Mouse (Mus musculus) hindbrain, embryonic 14.5 days (tissue): ENCODE data around the gene Dcaf12. TPM values are rescaled to one million over a fixed set of nuclear protein-coding genes. Genes with fewer than 3 reads are reported as not detected.

Experiments used
- ATAC-seq: fragments of 200-750 bp; cut with Nextera tagmentation; 2 replicates; pipeline ENCODE4 v1.8.0; 2017; ENCODE audit warnings: moderate number of reproducible peaks, mild to moderate bottlenecking, moderate TSS enrichment, moderate library complexity; ENCODE audit not compliant: low FRiP score
- DNase-seq: peaks from one replicate; pipeline ENCODE4 v3.0.0-alpha.2; 2015; ENCODE audit warnings: low spot score
- H3K27ac ChIP-seq: fragments of 300-500 bp; sonication (generic); 2 replicates; pipeline ENCODE4 v1.5.1; 2014; ENCODE audit warnings: mild to moderate bottlenecking, moderate library complexity
- H3K27me3 ChIP-seq: fragments of 300-500 bp; sonication (generic); 2 replicates; pipeline ENCODE4 v1.6.1; 2014; ENCODE audit warnings: mild to moderate bottlenecking, low read length, mixed read lengths; ENCODE audit not compliant: control insufficient read depth, insufficient read depth
- H3K36me3 ChIP-seq: fragments of 300-500 bp; sonication (generic); replicated peaks from 2 replicates; pipeline ENCODE4 v1.6.1; 2014; ENCODE audit not compliant: control insufficient read depth, insufficient read depth
- H3K4me1 ChIP-seq: fragments of 300-500 bp; sonication (generic); replicated peaks from 2 replicates; pipeline ENCODE4 v1.6.1; 2014; ENCODE audit warnings: antibody characterized with exemption, low read length, mixed read lengths; ENCODE audit not compliant: control insufficient read depth, insufficient read depth
- H3K4me2 ChIP-seq: fragments of 300-500 bp; sonication (generic); replicated peaks from 2 replicates; pipeline ENCODE4 v1.6.1; 2014; ENCODE audit warnings: mild to moderate bottlenecking, moderate library complexity
- H3K4me3 ChIP-seq: fragments of 300-500 bp; sonication (generic); replicated peaks from 2 replicates; pipeline ENCODE4 v1.5.1; 2014; ENCODE audit warnings: mild to moderate bottlenecking, low read length
- H3K9ac ChIP-seq: fragments of 300-500 bp; sonication (generic); 2 replicates; pipeline ENCODE4 v1.6.1; 2014
- H3K9me3 ChIP-seq: fragments of 300-500 bp; sonication (generic); 2 replicates; pipeline ENCODE4 v1.6.1; 2016; ENCODE audit warnings: low read length; ENCODE audit not compliant: control insufficient read depth
- WGBS: fragments of 180-500 bp; shearing (Covaris S2); extraction: QIAGEN DNeasy Blood & Tissue Kit; methylation state at CpG from one replicate; pipeline ENCODE4 v1.1.7; 2014; 5-methylcytosine and 5-hydroxymethylcytosine counted together
- polyA plus RNA-seq: library from polyadenylated mRNA; unstranded; fragments of >200 nt; fragmentation: Nextera tagmentation; extraction: Ambion mirVana; gene quantifications from 2 replicates; pipeline ENCODE4 v1.2.1, GENCODE M21; 2014

Gene Dcaf12
- polyA plus RNA-seq, 1 experiment from 2014 or later = 55.7 TPM

DNA sequence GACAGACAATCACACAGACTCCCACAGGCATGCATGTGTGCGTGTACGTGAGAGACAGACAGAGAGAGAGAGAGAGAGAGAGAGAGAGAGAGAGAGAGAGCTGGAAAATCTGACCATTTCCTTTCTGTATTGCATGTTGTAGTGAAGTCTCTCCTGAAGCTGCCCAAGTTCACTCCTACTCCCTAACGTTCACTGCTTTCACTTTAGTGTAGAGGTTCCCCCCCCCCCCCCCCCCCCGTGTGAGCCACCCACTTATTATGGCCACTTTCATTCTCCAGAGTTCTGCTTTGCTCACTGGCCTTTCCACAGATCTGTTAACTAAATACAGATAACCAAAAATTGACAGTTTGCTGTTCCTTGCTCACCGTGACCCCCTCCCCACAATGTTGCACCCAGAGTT lies 33.1 kb upstream of the Dcaf12 start:
- Histone ChIP-seq H3K9ac (peak overlapping the region; percentile 73; the same call in 1 of the 2 replicates), H3K27ac (no peak overlapping the region), H3K4me2 (peak overlapping the region; percentile 52), H3K4me1 (peaks cover 17% of the 10 kb centered on the region), H3K4me3 (peak overlapping the region; percentile 81; the same call in 1 of the 2 replicates), H3K9me3 (no peaks in the 10 kb centered on the region), H3K36me3 (no peaks in the 10 kb centered on the region), H3K27me3 (no peaks in the 10 kb centered on the region)
- 48% methylated on average over 5 of the region's 5 CpGs for WGBS
- DNase-seq = no peak
- no peak for ATAC-seq

GRCm38 (mm10) chr4:41346011-41346410 lies 31.3 kb upstream of the Dcaf12 start:
- no peak overlapping the region for H3K9ac ChIP-seq
- no peak overlapping the region for H3K4me2 ChIP-seq
- no peaks in the 10 kb centered on the region for H3K36me3 ChIP-seq
- no peaks in the 10 kb centered on the region for H3K27me3 ChIP-seq
- no peak for ATAC-seq
- no peak for DNase-seq
- 80% methylated on average over 2 of the region's 2 CpGs for WGBS
- no peak overlapping the region for H3K4me3 ChIP-seq
- no peaks in the 10 kb centered on the region for H3K9me3 ChIP-seq
- no peak overlapping the region for H3K27ac ChIP-seq
- H3K4me1 ChIP-seq = peaks cover 17% of the 10 kb centered on the region

- ATAC-seq = no peak
- no peaks in the 10 kb centered on the region for H3K27me3 ChIP-seq
- no peaks in the 10 kb centered on the region for H3K4me1 ChIP-seq
- no peaks in the 10 kb centered on the region for H3K36me3 ChIP-seq
- no peak overlapping the region for H3K27ac ChIP-seq
- DNase-seq = no peak
- no peak overlapping the region for H3K4me3 ChIP-seq
- H3K9ac ChIP-seq = no peak overlapping the region
- H3K4me2 ChIP-seq = no peak overlapping the region
- H3K9me3 ChIP-seq = no peaks in the 10 kb centered on the region
- 82% methylated on average over 11 of the region's 11 CpGs for WGBS
Observed at GRCm38 (mm10) chr4:41340912-41341550, 26.3 kb upstream of the Dcaf12 start.

GRCm38 (mm10) chr4:41336546-41336945 lies 21.9 kb upstream of the Dcaf12 start:
- no peak overlapping the region for H3K9ac ChIP-seq
- H3K4me3 ChIP-seq = no peak overlapping the region
- no peaks in the 10 kb centered on the region for H3K9me3 ChIP-seq
- H3K4me1 ChIP-seq = no peaks in the 10 kb centered on the region
- no peak overlapping the region for H3K27ac ChIP-seq
- no peak for DNase-seq
- ATAC-seq = no peak
- H3K36me3 ChIP-seq = no peaks in the 10 kb centered on the region
- H3K4me2 ChIP-seq = no peak overlapping the region
- no peaks in the 10 kb centered on the region for H3K27me3 ChIP-seq

GRCm38 (mm10) chr4:41331698-41332421 lies 17.2 kb upstream of the Dcaf12 start:
- ATAC-seq = no peak
- Histone ChIP-seq H3K36me3 (no peaks in the 10 kb centered on the region), H3K9ac (no peak overlapping the region), H3K27ac (no peak overlapping the region), H3K9me3 (no peaks in the 10 kb centered on the region), H3K27me3 (no peaks in the 10 kb centered on the region), H3K4me3 (no peak overlapping the region), H3K4me1 (no peaks in the 10 kb centered on the region), H3K4me2 (no peak overlapping the region)
- DNase-seq = no peak
- 90% methylated on average over 9 of the region's 9 CpGs for WGBS

DNA sequence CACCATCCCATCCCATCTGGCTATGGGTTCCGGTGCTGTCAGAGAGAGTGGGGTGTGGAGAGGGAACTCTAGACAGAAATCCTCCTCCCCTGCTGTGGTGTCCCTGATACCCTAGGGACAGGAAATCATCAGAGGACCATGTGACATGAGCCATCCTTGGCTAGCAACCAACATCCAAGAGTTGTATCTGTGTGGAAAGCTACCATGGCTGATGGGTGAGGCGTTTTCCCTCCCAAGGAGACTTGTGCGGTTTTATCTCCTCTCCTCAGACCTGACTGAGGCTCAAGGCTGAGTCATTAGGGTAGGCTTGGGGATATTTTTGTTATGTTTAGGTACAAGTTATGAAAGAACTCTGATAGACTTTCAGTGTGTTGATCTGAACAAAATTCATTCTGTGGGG lies 16.4 kb upstream of the Dcaf12 start:
- Histone ChIP-seq H3K27ac (no peak overlapping the region), H3K27me3 (no peaks in the 10 kb centered on the region), H3K9me3 (no peaks in the 10 kb centered on the region), H3K4me2 (no peak overlapping the region), H3K4me1 (no peaks in the 10 kb centered on the region), H3K4me3 (no peak overlapping the region), H3K36me3 (no peaks in the 10 kb centered on the region), H3K9ac (no peak overlapping the region)
- no peak for DNase-seq
- WGBS = 82% methylated on average over 3 of the region's 3 CpGs
- ATAC-seq = no peak

GRCm38 (mm10) chr4:41329481-41329880 lies 14.8 kb upstream of the Dcaf12 start:
- H3K27ac ChIP-seq = no peak overlapping the region
- 25% methylated on average over 4 of the region's 4 CpGs for WGBS
- H3K36me3 ChIP-seq = no peaks in the 10 kb centered on the region
- no peaks in the 10 kb centered on the region for H3K4me1 ChIP-seq
- H3K9me3 ChIP-seq = no peaks in the 10 kb centered on the region
- no peaks in the 10 kb centered on the region for H3K27me3 ChIP-seq
- H3K4me2 ChIP-seq = no peak overlapping the region
- ATAC-seq (no peak), DNase-seq (no peak)
- H3K4me3 ChIP-seq = no peak overlapping the region
- H3K9ac ChIP-seq = no peak overlapping the region

GRCm38 (mm10) chr4:41326876-41327275 lies 12.2 kb upstream of the Dcaf12 start:
- Histone ChIP-seq H3K4me2 (no peak overlapping the region), H3K9me3 (no peaks in the 10 kb centered on the region), H3K27ac (no peak overlapping the region), H3K4me3 (no peak overlapping the region), H3K36me3 (no peaks in the 10 kb centered on the region), H3K9ac (no peak overlapping the region), H3K27me3 (no peaks in the 10 kb centered on the region), H3K4me1 (no peaks in the 10 kb centered on the region)
- DNase-seq (no peak), ATAC-seq (no peak)
- 92% methylated on average over 6 of the region's 6 CpGs for WGBS

DNA sequence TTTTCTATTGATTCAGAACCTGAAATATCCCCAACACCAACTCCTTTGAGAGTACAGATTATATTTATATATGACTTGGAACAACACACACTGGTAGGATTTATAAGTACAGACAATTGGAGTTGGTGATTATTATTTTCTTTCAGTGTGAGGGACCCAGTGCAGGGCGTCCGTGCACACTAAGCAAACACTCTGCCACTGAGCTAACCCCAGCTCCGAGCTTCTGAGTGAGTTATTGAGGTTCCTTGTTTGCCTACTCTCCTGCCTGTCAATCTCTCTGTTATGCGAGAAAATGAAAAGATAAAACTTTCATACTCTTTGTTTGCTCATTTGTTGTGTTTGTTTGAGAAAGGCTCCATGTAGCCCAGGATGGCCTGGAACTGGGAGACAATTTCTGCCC lies 6.3 kb upstream of the Dcaf12 start:
- no peak overlapping the region for H3K27ac ChIP-seq
- no peak for ATAC-seq
- no peaks in the 10 kb centered on the region for H3K27me3 ChIP-seq
- no peaks in the 10 kb centered on the region for H3K4me1 ChIP-seq
- H3K4me3 ChIP-seq = no peak overlapping the region
- H3K9ac ChIP-seq = no peak overlapping the region
- no peak overlapping the region for H3K4me2 ChIP-seq
- WGBS = 80% methylated on average over 4 of the region's 4 CpGs
- DNase-seq = no peak
- no peaks in the 10 kb centered on the region for H3K9me3 ChIP-seq
- no peaks in the 10 kb centered on the region for H3K36me3 ChIP-seq
